Mouse (Mus musculus): ENCODE measurements around the gene Psme2b. TPM values are rescaled to one million over a fixed set of nuclear protein-coding genes. Genes with fewer than 3 reads are reported as not detected.

Psme2b gene
- 10 to 100 TPM; 12.7 to 18.6 TPM for total RNA-seq (2023)

GRCm38 (mm10) chr11:48946090-48946489, at the start of gene Psme2b:
Psme2b (minus strand) TSS chr11:48946190.

GRCm38 (mm10) chr11:48994018-48994417, 48.0 kb upstream of the Psme2b start, which contains the start of gene Tgtp1:
Tgtp1 (minus strand) TSS chr11:48994172.

GRCm38 (mm10) chr11:48991740-48992520, 45.9 kb upstream of the Psme2b start, which contains the start of gene Gm12185:
Gm12185 (minus strand) TSS chr11:48992226.

GRCm38 (mm10) chr11:48979251-48979650, 33.3 kb upstream of the Psme2b start, which contains the start of gene 9930111J21Rik1:
9930111J21Rik1 (minus strand) TSS chr11:48979398.

DNA sequence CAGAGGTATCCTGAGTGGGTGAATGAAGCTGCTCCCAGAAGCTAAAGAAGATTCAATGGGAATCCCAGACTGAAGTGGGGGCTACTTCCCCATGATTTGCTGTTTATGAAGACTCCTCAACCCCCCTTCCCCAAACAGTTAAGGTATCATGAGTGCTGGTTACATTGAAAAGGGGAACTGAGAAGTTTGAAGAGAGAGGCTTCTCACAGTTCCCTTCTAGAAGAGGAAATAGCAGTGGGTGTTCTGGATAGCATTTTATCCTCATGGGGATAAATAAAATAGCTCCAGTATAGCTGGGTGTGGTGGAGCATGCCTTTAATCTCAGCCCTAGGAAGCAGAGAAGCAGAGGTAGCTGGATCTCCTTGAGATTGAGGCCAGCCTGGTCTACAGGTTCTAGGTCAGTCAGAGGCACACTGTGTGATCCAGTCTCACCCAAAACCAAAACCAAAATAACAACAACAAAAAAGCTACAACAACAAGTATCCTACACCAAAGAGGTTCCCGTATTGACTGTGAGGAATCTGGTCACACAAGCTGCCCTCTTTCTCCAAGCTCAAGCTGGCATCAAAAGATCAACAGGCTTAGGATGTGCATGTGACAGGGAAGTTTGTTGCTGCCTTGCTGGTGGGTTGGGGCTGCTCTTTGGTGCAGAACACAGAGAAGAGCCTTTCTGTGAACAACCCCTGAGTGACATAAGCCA, 32.4 kb upstream of the Psme2b start, which contains the start of gene Olfr56:
TSS of gene Olfr56 (plus strand) at position 650 of the 700 bp plus-strand sequence.

GRCm38 (mm10) chr11:48902021-48902420, 44.0 kb downstream of the Psme2b start, which contains the start of gene Gm5431:
Gm5431 (minus strand) TSS chr11:48902214.

Other genes starting within 250 kb of the Psme2b start
- gene Rack1, start 145.9 kb downstream of the Psme2b start, total RNA-seq (2023) = 100 to 1,000 TPM; 562 to 593 TPM
- gene Trim41, start 128.8 kb downstream of the Psme2b start, total RNA-seq (2023) = 10 to 100 TPM; 45.2 to 45.4 TPM
- under 1 TPM; 0.42 to 0.60 TPM for gene Trim7, start 120.0 kb downstream of the Psme2b start, total RNA-seq (2023)
- gene Gm12184, start 119.5 kb downstream of the Psme2b start, total RNA-seq (2023) = 1 to 10 TPM; 1.2 to 2.0 TPM
- 10 to 100 TPM; 14.0 to 19.8 TPM for gene Irgm1, start 74.5 kb downstream of the Psme2b start, total RNA-seq (2023)
- gene Gm5431, start 44.0 kb downstream of the Psme2b start, total RNA-seq (2023) = 1 to 10 TPM; 3.7 to 4.7 TPM
- under 1 TPM; 0.11 to 0.40 TPM for gene Olfr56, start 32.7 kb upstream of the Psme2b start, total RNA-seq (2023)
- 10 to 100 TPM; 30.9 to 31.8 TPM for gene 9930111J21Rik1, start 33.2 kb upstream of the Psme2b start, total RNA-seq (2023)
- gene Gm12185, start 46.0 kb upstream of the Psme2b start, total RNA-seq (2023) = 1 to 10 TPM; 1.4 to 1.6 TPM
- 1 to 10 TPM in 1 of 2 experiments, under 1 TPM in 1; 0.40 to 1.4 TPM for gene Tgtp1, start 48.0 kb upstream of the Psme2b start, total RNA-seq (2023)
- gene 9930111J21Rik2, start 105.1 kb upstream of the Psme2b start, total RNA-seq (2023) = 10 to 100 TPM; 40.2 to 41.2 TPM
- 1 to 10 TPM in 1 of 2 experiments, under 1 TPM in 1; 0.46 to 1.5 TPM for gene Tgtp2, start 118.0 kb upstream of the Psme2b start, total RNA-seq (2023)
- gene Ifi47, start 130.4 kb upstream of the Psme2b start, total RNA-seq (2023) = 10 to 100 TPM; 17.0 TPM
- gene Olfr1396, start 168.7 kb upstream of the Psme2b start, total RNA-seq (2023) = not detected
- gene Olfr1395, start 196.1 kb upstream of the Psme2b start, total RNA-seq (2023) = not detected
- not detected for gene Olfr1394, start 208.2 kb upstream of the Psme2b start, total RNA-seq (2023)
- gene Btnl9, start 241.0 kb upstream of the Psme2b start, total RNA-seq (2023) = 1 to 10 TPM; 2.1 to 2.4 TPM